Mouse (Mus musculus): ENCODE measurements around the gene Kdm4a. TPM values are rescaled to one million over a fixed set of nuclear protein-coding genes. Genes with fewer than 3 reads are reported as not detected.

The Kdm4a gene
- polyA plus RNA-seq, 1 experiment from 2014 or later: 58.1 TPM

GRCm38 (mm10) chr4:118135414-118135813 is 44.4 kb downstream of the Kdm4a start:
- Histone ChIP-seq H3K4me2 (peak overlapping the region; percentile 75), H3K27me3 (ENCODE audit: control insufficient read depth, insufficient read depth, low read length) (no peaks in the 10 kb centered on the region), H3K36me3 (ENCODE audit: control insufficient read depth, insufficient read depth, low read length) (peaks cover 23% of the 10 kb centered on the region), H3K4me3 (ENCODE audit: low read depth, low read length) (peak overlapping the region; percentile 81), H3K9ac (ENCODE audit: low read length) (peak overlapping the region; percentile 44), H3K27ac (ENCODE audit: low read depth, low read length) (no peak overlapping the region), H3K9me3 (ENCODE audit: control insufficient read depth, low read length) (no peaks in the 10 kb centered on the region), H3K4me1 (ENCODE audit: control insufficient read depth, insufficient read depth, low read length) (peaks cover 11% of the 10 kb centered on the region)
- ATAC-seq (ENCODE audit: low FRiP score) (peak; percentile 6; the same call in 1 of the 2 replicates), DNase-seq (ENCODE audit: low spot score, missing footprints) (no peak)
- 71% methylated on average over 1 of the region's 1 CpGs for WGBS

- H3K9me3 ChIP-seq (ENCODE audit: control insufficient read depth, low read length): no peaks in the 10 kb centered on the region
- H3K27me3 ChIP-seq (ENCODE audit: control insufficient read depth, insufficient read depth, low read length): no peaks in the 10 kb centered on the region
- peak within 1 kb of the TSS; percentile 81 for H3K4me3 ChIP-seq (ENCODE audit: low read depth, low read length)
- H3K4me1 ChIP-seq (ENCODE audit: control insufficient read depth, insufficient read depth, low read length): peaks cover 11% of the 10 kb centered on the region
- under 1% methylated on average over 84 of the region's 84 CpGs for WGBS
- peak within 1 kb of the TSS; percentile 77 for H3K9ac ChIP-seq (ENCODE audit: low read length)
- ATAC-seq (ENCODE audit: low FRiP score): peak; percentile 99
- peak within 1 kb of the TSS; percentile 61; the same call in 1 of the 2 replicates for H3K27ac ChIP-seq (ENCODE audit: low read depth, low read length)
- H3K4me2 ChIP-seq: peak within 1 kb of the TSS; percentile 75
- peak; percentile 98 for DNase-seq (ENCODE audit: low spot score, missing footprints)
- H3K36me3 ChIP-seq (ENCODE audit: control insufficient read depth, insufficient read depth, low read length): peaks cover 21% of the 10 kb centered on the region
Measured at GRCm38 (mm10) chr4:118134485-118135365, 45.1 kb downstream of the Kdm4a start, which contains the start of gene St3gal3. Gene St3gal3 (minus strand): TSS chr4:118134914.

GRCm38 (mm10) chr4:118131329-118131728 is 48.5 kb downstream of the Kdm4a start:
- 91% methylated on average over 5 of the region's 5 CpGs for WGBS
- DNase-seq (ENCODE audit: low spot score, missing footprints) (no peak), ATAC-seq (ENCODE audit: low FRiP score) (no peak)
- H3K27me3 ChIP-seq (ENCODE audit: control insufficient read depth, insufficient read depth, low read length): no peaks in the 10 kb centered on the region
- peaks cover 11% of the 10 kb centered on the region for H3K4me1 ChIP-seq (ENCODE audit: control insufficient read depth, insufficient read depth, low read length)
- no peaks in the 10 kb centered on the region for H3K9me3 ChIP-seq (ENCODE audit: control insufficient read depth, low read length)
- no peak overlapping the region for H3K27ac ChIP-seq (ENCODE audit: low read depth, low read length)
- H3K9ac ChIP-seq (ENCODE audit: low read length): no peak overlapping the region
- H3K36me3 ChIP-seq (ENCODE audit: control insufficient read depth, insufficient read depth, low read length): no peaks in the 10 kb centered on the region
- no peak overlapping the region for H3K4me3 ChIP-seq (ENCODE audit: low read depth, low read length)
- H3K4me2 ChIP-seq: no peak overlapping the region

GRCm38 (mm10) chr4:118123030-118123704 is 56.7 kb downstream of the Kdm4a start:
- DNase-seq (ENCODE audit: low spot score, missing footprints): no peak
- no peaks in the 10 kb centered on the region; the same call in 1 of the 2 replicates for H3K36me3 ChIP-seq (ENCODE audit: control insufficient read depth, insufficient read depth, low read length)
- no peak for ATAC-seq (ENCODE audit: low FRiP score)
- H3K4me3 ChIP-seq (ENCODE audit: low read depth, low read length): no peak overlapping the region
- no peaks in the 10 kb centered on the region for H3K27me3 ChIP-seq (ENCODE audit: control insufficient read depth, insufficient read depth, low read length)
- no peak overlapping the region for H3K4me2 ChIP-seq
- H3K4me1 ChIP-seq (ENCODE audit: control insufficient read depth, insufficient read depth, low read length): no peaks in the 10 kb centered on the region
- WGBS: 90% methylated on average over 14 of the region's 14 CpGs
- no peaks in the 10 kb centered on the region for H3K9me3 ChIP-seq (ENCODE audit: control insufficient read depth, low read length)
- H3K9ac ChIP-seq (ENCODE audit: low read length): no peak overlapping the region
- no peak overlapping the region for H3K27ac ChIP-seq (ENCODE audit: low read depth, low read length)

DNA sequence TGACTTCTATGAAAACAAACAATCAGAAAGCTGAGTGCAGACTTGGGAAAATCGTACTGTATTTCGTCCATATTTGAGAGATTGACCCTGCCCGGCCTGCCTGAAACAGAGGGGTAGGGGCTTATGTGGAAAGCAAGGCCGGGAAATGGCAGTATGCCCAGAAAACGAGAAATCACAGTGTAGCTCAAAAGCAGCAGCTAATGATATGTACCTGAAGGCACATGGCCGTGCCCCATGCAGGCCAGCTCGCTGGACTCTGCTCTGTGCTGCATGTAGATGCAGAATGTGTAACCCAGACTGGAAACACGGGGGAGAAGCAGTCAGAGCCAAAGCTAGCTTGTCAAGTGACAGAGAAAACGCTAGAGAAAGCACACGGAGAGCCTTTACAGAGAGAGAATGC is 57.8 kb downstream of the Kdm4a start:
- ATAC-seq (ENCODE audit: low FRiP score): no peak
- Histone ChIP-seq H3K4me2 (no peak overlapping the region), H3K27ac (ENCODE audit: low read depth, low read length) (no peak overlapping the region), H3K36me3 (ENCODE audit: control insufficient read depth, insufficient read depth, low read length) (no peaks in the 10 kb centered on the region; the same call in 1 of the 2 replicates), H3K4me1 (ENCODE audit: control insufficient read depth, insufficient read depth, low read length) (no peaks in the 10 kb centered on the region), H3K27me3 (ENCODE audit: control insufficient read depth, insufficient read depth, low read length) (no peaks in the 10 kb centered on the region), H3K9ac (ENCODE audit: low read length) (no peak overlapping the region), H3K4me3 (ENCODE audit: low read depth, low read length) (no peak overlapping the region), H3K9me3 (ENCODE audit: control insufficient read depth, low read length) (no peaks in the 10 kb centered on the region)
- WGBS: 91% methylated on average over 10 of the region's 10 CpGs
- DNase-seq (ENCODE audit: low spot score, missing footprints): no peak

DNA sequence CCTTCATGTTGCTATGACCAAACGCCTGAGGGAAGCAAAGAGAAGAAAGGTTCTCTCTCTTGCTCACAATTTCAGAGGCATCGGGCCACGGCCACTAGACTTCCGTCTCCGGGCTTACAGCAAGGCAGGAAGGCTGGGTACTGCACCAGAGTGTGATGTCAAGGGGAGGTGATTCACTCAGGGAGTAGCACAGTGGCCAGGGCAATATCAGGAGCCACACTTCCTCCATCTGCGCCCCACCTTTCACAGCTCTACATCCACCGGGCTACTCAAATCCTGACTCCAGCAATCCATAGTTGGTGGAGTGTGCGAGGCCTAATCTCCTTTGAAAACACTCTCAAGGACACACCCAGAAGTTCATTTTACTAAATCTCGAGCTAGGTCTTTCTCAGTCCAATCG is 62.3 kb downstream of the Kdm4a start:
- no peaks in the 10 kb centered on the region for H3K4me1 ChIP-seq (ENCODE audit: control insufficient read depth, insufficient read depth, low read length)
- H3K4me3 ChIP-seq (ENCODE audit: low read depth, low read length): no peak overlapping the region
- 90% methylated on average over 10 of the region's 10 CpGs for whole genome bisulfite sequencing
- no peaks in the 10 kb centered on the region for H3K27me3 ChIP-seq (ENCODE audit: control insufficient read depth, insufficient read depth, low read length)
- no peak for ATAC-seq (ENCODE audit: low FRiP score)
- no peaks in the 10 kb centered on the region; the same call in 1 of the 2 replicates for H3K36me3 ChIP-seq (ENCODE audit: control insufficient read depth, insufficient read depth, low read length)
- no peak for DNase-seq (ENCODE audit: low spot score, missing footprints)
- H3K9ac ChIP-seq (ENCODE audit: low read length): no peak overlapping the region
- no peak overlapping the region for H3K27ac ChIP-seq (ENCODE audit: low read depth, low read length)
- H3K4me2 ChIP-seq: no peak overlapping the region
- no peaks in the 10 kb centered on the region for H3K9me3 ChIP-seq (ENCODE audit: control insufficient read depth, low read length)

GRCm38 (mm10) chr4:118116098-118116497 is 63.7 kb downstream of the Kdm4a start:
- no peaks in the 10 kb centered on the region; the same call in 1 of the 2 replicates for H3K36me3 ChIP-seq (ENCODE audit: control insufficient read depth, insufficient read depth, low read length)
- ATAC-seq (ENCODE audit: low FRiP score): no peak
- H3K27me3 ChIP-seq (ENCODE audit: control insufficient read depth, insufficient read depth, low read length): no peaks in the 10 kb centered on the region
- no peaks in the 10 kb centered on the region for H3K4me1 ChIP-seq (ENCODE audit: control insufficient read depth, insufficient read depth, low read length)
- no peaks in the 10 kb centered on the region for H3K9me3 ChIP-seq (ENCODE audit: control insufficient read depth, low read length)
- 92% methylated on average over 11 of the region's 11 CpGs for WGBS
- no peak overlapping the region for H3K27ac ChIP-seq (ENCODE audit: low read depth, low read length)
- no peak overlapping the region for H3K4me2 ChIP-seq
- H3K4me3 ChIP-seq (ENCODE audit: low read depth, low read length): no peak overlapping the region
- H3K9ac ChIP-seq (ENCODE audit: low read length): no peak overlapping the region
- no peak for DNase-seq (ENCODE audit: low spot score, missing footprints)

GRCm38 (mm10) chr4:118115132-118115531 is 64.7 kb downstream of the Kdm4a start:
- Histone ChIP-seq H3K36me3 (ENCODE audit: control insufficient read depth, insufficient read depth, low read length) (no peaks in the 10 kb centered on the region), H3K27ac (ENCODE audit: low read depth, low read length) (no peak overlapping the region), H3K9ac (ENCODE audit: low read length) (no peak overlapping the region), H3K9me3 (ENCODE audit: control insufficient read depth, low read length) (no peaks in the 10 kb centered on the region), H3K27me3 (ENCODE audit: control insufficient read depth, insufficient read depth, low read length) (no peaks in the 10 kb centered on the region), H3K4me1 (ENCODE audit: control insufficient read depth, insufficient read depth, low read length) (no peaks in the 10 kb centered on the region), H3K4me2 (no peak overlapping the region), H3K4me3 (ENCODE audit: low read depth, low read length) (no peak overlapping the region)
- no peak for ATAC-seq (ENCODE audit: low FRiP score)
- 89% methylated on average over 7 of the region's 7 CpGs for WGBS
- DNase-seq (ENCODE audit: low spot score, missing footprints): no peak

GRCm38 (mm10) chr4:118112601-118113000 is 67.2 kb downstream of the Kdm4a start:
- 87% methylated on average over 12 of the region's 12 CpGs for WGBS
- H3K4me3 ChIP-seq (ENCODE audit: low read depth, low read length): no peak overlapping the region
- DNase-seq (ENCODE audit: low spot score, missing footprints) (no peak), ATAC-seq (ENCODE audit: low FRiP score) (no peak)
- H3K9ac ChIP-seq (ENCODE audit: low read length): no peak overlapping the region
- H3K4me1 ChIP-seq (ENCODE audit: control insufficient read depth, insufficient read depth, low read length): no peaks in the 10 kb centered on the region
- H3K27me3 ChIP-seq (ENCODE audit: control insufficient read depth, insufficient read depth, low read length): no peaks in the 10 kb centered on the region
- H3K27ac ChIP-seq (ENCODE audit: low read depth, low read length): no peak overlapping the region
- no peaks in the 10 kb centered on the region for H3K36me3 ChIP-seq (ENCODE audit: control insufficient read depth, insufficient read depth, low read length)
- H3K9me3 ChIP-seq (ENCODE audit: control insufficient read depth, low read length): no peaks in the 10 kb centered on the region
- no peak overlapping the region for H3K4me2 ChIP-seq

Measured in midbrain, embryonic 11.5 days (tissue).